Mouse (Mus musculus) midbrain, embryonic 16.5 days (tissue): ENCODE results near the gene Thrb. TPM values are rescaled to one million over a fixed set of nuclear protein-coding genes. Genes with fewer than 3 reads are reported as not detected.

Experiments
- ATAC-seq: fragments of 200-750 bp; cut with Nextera tagmentation; 2 replicates; pipeline ENCODE4 v1.8.0; 2017; ENCODE audit warnings: moderate TSS enrichment
- H3K27ac ChIP-seq: fragments of 300-500 bp; sonication (generic); 2 replicates; pipeline ENCODE4 v1.5.1; 2014; ENCODE audit warnings: mild to moderate bottlenecking, low read length, mixed read lengths
- H3K27me3 ChIP-seq: fragments of 300-500 bp; sonication (generic); 2 replicates; pipeline ENCODE4 v1.6.1; 2014; ENCODE audit warnings: low read depth, low read length, mixed read lengths; ENCODE audit not compliant: control insufficient read depth, insufficient read depth
- H3K36me3 ChIP-seq: fragments of 300-500 bp; sonication (generic); 2 replicates; pipeline ENCODE4 v1.6.1; 2014; ENCODE audit warnings: mild to moderate bottlenecking, low read length, moderate library complexity, mixed read lengths; ENCODE audit not compliant: control insufficient read depth, insufficient read depth
- H3K4me1 ChIP-seq: fragments of 300-500 bp; sonication (generic); 2 replicates; pipeline ENCODE4 v1.6.1; 2014; ENCODE audit warnings: mild to moderate bottlenecking, low read length, mixed read lengths; ENCODE audit not compliant: control insufficient read depth, insufficient read depth
- H3K4me2 ChIP-seq: fragments of 300-500 bp; sonication (generic); 2 replicates; pipeline ENCODE4 v1.6.1; 2014; ENCODE audit warnings: mild to moderate bottlenecking, low read length, mixed read lengths
- H3K4me3 ChIP-seq: fragments of 300-500 bp; sonication (generic); 2 replicates; pipeline ENCODE4 v1.5.1; 2014; ENCODE audit warnings: low read depth, mild to moderate bottlenecking, low read length, moderate library complexity, mixed read lengths
- H3K9ac ChIP-seq: fragments of 300-500 bp; sonication (generic); 2 replicates; pipeline ENCODE4 v1.6.1; 2014; ENCODE audit warnings: low read depth, low read length, mixed read lengths
- H3K9me3 ChIP-seq: fragments of 300-500 bp; sonication (generic); replicated peaks from 2 replicates; pipeline ENCODE4 v1.6.1; 2014; ENCODE audit warnings: mild to moderate bottlenecking, low read length, mixed read lengths; ENCODE audit not compliant: control insufficient read depth, poor library complexity, severe bottlenecking
- WGBS: fragments of 180-500 bp; shearing (Covaris S2); extraction: QIAGEN DNeasy Blood & Tissue Kit; methylation state at CpG from one replicate; pipeline ENCODE4 v1.1.7; 2014; 5-methylcytosine and 5-hydroxymethylcytosine counted together
- polyA plus RNA-seq: library from polyadenylated mRNA; unstranded; fragments of >200 nt; fragmentation: Nextera tagmentation; extraction: Ambion mirVana; gene quantifications from 2 replicates; pipeline ENCODE4 v1.2.1, GENCODE M21; 2015

Thrb gene
- polyA plus RNA-seq, 1 experiment from 2014 or later = 2.9 TPM

DNA sequence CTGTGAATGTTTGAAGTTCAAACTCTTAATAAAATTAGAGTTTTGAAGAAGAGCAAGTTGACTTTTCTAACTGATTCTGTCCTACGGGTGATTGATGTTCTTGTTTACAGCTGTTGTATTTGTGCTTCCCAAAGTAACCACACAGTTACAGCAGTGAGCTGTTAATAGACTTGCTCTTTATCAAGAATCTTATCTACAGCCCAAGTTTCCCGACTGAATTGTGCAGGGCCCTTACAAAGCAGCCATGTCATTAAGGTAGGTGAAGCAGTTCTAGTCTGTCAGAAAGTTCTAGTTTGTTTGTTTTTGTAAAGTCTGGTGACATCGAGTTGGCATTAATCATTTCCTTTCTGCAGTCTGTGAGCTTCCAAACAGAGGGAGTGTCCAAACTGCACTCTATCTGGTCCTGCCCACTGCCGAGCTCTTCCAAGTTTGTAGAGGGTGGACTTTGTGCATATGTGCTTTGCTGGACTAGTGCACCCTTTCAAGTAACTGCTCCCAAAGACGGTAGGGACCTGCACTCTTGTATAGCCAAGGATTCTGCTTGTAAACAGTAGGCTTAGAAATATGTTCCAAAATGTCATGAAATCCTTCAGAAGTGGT, 124.2 kb downstream of the Thrb start:
- no peak overlapping the region for H3K4me3 ChIP-seq

DNA sequence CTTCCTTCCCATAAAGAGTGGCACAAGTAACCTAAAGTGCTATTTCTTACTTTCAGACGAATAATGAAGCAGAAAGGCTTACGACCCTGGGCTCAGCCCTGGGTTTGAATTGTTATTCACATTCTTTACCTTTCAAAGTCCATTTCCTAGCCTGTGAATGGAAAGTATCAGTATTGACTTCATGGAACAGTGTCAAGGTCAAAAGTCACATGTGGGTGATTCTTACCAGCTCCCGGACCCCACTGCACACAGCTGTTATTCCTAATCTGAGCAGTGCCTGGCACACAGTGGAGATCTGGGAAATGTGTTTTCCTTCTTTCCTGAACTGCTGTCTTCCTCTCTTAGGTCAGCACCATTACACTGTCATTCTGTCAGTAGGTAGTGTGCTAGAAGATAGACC, 125.3 kb downstream of the Thrb start:
- Histone ChIP-seq H3K4me2 (no peak overlapping the region), H3K9me3 (no peaks in the 10 kb centered on the region), H3K36me3 (no peaks in the 10 kb centered on the region), H3K27me3 (no peaks in the 10 kb centered on the region), H3K4me1 (no peaks in the 10 kb centered on the region), H3K4me3 (no peak overlapping the region), H3K9ac (no peak overlapping the region), H3K27ac (no peak overlapping the region)
- 54% methylated on average over 3 of the region's 3 CpGs for WGBS
- no peak for ATAC-seq

More for the DNA sequence above, 124.2 kb downstream of the Thrb start:
- H3K27me3 ChIP-seq = no peaks in the 10 kb centered on the region
- no peak overlapping the region for H3K4me2 ChIP-seq
- no peak for ATAC-seq
- no peak overlapping the region for H3K27ac ChIP-seq
- WGBS = 86% methylated on average over 5 of the region's 5 CpGs
- no peaks in the 10 kb centered on the region for H3K36me3 ChIP-seq
- H3K9me3 ChIP-seq = no peaks in the 10 kb centered on the region
- no peaks in the 10 kb centered on the region for H3K4me1 ChIP-seq
- H3K9ac ChIP-seq = no peak overlapping the region

DNA sequence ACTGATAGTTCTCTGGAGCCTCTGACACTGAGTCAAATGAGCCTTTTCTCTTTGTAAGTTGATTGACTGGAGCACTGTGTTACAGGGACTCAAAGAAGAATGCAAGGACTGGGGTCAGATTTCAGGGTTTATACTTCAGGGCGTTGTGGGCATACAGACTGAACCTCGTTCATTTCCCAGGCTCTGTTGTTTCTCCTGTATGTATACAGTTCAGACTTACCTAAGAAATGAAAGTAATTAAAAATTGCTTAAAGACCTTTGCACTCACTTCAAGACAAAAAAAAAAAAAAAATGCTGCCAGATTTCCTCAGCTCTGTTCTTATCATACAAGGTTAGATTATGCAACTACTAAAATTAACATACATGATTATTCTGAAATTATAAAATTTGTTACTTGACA, 126.2 kb downstream of the Thrb start:
- Histone ChIP-seq H3K4me1 (no peaks in the 10 kb centered on the region), H3K9ac (no peak overlapping the region), H3K4me2 (no peak overlapping the region), H3K4me3 (no peak overlapping the region), H3K27ac (no peak overlapping the region), H3K36me3 (no peaks in the 10 kb centered on the region), H3K9me3 (no peaks in the 10 kb centered on the region), H3K27me3 (no peaks in the 10 kb centered on the region)
- ATAC-seq = no peak
- 20% methylated on average over 2 of the region's 2 CpGs for WGBS

DNA sequence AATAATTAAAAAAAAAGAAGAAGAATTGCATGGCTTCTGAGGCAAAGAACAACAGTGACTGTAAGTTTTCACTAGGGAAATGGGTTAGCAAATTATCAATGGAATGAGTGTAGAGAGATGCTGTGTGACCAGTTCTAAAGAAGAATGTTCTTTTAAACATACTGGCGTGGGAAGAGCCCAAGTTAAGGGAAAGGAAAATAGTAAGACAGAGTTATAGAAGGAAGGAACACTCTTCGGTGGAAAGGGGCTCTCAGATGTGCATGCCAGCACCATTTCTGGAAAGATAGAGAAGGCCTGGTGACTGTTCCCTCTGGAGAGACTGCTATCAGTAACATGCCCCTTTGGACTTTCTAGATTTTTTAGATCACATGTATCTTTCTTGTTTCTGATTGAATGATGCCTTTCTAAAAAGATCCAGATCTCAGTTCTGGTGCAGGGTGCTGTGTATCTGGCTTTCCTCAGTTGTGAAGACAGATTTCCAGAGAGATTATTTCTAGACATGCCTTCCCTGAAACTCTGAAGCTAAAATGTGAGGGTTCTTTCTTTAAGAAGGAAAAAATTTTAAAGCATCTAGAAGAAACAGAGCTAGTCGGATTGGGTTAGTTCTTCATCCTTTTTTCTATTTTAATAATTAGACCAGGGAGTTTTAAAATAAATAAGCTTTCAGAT, 144.0 kb downstream of the Thrb start:
- ATAC-seq = no peak
- Histone ChIP-seq H3K9me3 (no peaks in the 10 kb centered on the region), H3K4me2 (no peak overlapping the region), H3K4me3 (no peak overlapping the region), H3K4me1 (no peaks in the 10 kb centered on the region), H3K27me3 (no peaks in the 10 kb centered on the region), H3K9ac (no peak overlapping the region), H3K27ac (no peak overlapping the region), H3K36me3 (no peaks in the 10 kb centered on the region)
- 80% methylated on average over 3 of the region's 3 CpGs for WGBS

DNA sequence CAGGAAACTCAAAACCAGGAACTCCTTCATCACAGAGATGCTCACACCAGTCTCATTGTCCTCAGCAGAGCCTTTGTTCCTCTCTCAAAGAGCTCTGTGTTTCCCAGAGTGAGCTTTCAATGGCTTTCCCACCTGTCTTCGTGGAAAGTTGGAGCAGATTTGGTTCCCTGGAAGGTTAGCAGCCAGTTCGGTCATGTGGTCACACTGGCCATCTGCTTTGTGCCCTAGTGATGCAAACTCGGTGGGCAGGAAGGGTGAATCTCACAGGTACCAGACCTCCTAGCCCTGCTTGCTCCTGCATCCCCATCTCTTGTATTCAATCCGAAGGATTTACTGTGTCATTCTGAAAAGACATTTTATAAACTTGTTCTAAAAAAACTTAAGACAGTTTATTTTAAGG, 151.0 kb downstream of the Thrb start:
- 65% methylated on average over 4 of the region's 4 CpGs for WGBS
- ATAC-seq = no peak
- Histone ChIP-seq H3K9me3 (no peaks in the 10 kb centered on the region), H3K9ac (no peak overlapping the region), H3K4me3 (no peak overlapping the region), H3K27ac (no peak overlapping the region), H3K36me3 (no peaks in the 10 kb centered on the region), H3K27me3 (no peaks in the 10 kb centered on the region), H3K4me2 (no peak overlapping the region), H3K4me1 (no peaks in the 10 kb centered on the region)

DNA sequence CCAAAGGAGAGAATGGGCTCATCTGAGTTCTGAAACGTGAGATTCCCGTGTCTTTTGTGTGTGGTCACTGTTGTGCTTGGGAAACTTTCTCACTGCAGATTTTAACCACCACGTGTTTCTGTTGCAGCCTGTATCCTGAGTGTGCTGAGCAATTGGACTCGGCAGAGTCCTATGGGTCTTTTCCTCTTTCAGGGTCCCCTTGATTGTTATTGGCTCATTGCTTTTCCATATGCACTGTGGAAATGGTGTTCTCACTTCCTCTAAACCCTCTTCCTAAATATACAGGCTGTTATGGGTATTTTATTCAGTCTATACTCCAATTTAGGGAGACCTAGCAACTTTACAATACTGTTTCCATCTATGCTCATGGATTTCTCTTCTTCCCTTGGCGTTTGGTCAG, 152.4 kb downstream of the Thrb start:
- Histone ChIP-seq H3K4me1 (no peaks in the 10 kb centered on the region), H3K9me3 (no peaks in the 10 kb centered on the region), H3K9ac (no peak overlapping the region), H3K27me3 (no peaks in the 10 kb centered on the region), H3K36me3 (no peaks in the 10 kb centered on the region), H3K4me3 (no peak overlapping the region), H3K4me2 (no peak overlapping the region), H3K27ac (no peak overlapping the region)
- WGBS = 87% methylated on average over 5 of the region's 5 CpGs
- no peak for ATAC-seq

DNA sequence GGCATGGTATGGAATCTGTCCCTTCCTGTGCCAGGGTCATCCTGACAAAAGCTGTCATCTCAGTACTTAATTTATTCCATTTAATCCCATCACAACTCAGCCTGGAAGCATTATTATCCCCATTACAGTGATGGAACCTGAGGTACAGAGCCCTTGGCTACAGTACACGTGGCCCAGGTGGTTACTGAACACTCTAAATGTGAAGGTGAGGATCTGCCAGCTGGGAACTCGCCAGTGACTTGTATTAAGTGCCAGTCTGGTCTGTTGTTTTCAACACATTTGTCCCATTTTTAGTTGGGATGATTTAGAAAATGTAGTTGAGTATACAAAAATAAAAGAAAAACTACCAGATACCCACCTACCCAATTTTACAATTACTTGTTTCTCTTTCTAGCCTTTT, 155.0 kb downstream of the Thrb start:
- Histone ChIP-seq H3K27me3 (no peaks in the 10 kb centered on the region), H3K4me3 (no peak overlapping the region), H3K9ac (no peak overlapping the region), H3K4me1 (no peaks in the 10 kb centered on the region), H3K9me3 (no peaks in the 10 kb centered on the region), H3K27ac (no peak overlapping the region), H3K4me2 (no peak overlapping the region), H3K36me3 (no peaks in the 10 kb centered on the region)
- ATAC-seq = no peak
- WGBS = 69% methylated on average over 2 of the region's 2 CpGs

DNA sequence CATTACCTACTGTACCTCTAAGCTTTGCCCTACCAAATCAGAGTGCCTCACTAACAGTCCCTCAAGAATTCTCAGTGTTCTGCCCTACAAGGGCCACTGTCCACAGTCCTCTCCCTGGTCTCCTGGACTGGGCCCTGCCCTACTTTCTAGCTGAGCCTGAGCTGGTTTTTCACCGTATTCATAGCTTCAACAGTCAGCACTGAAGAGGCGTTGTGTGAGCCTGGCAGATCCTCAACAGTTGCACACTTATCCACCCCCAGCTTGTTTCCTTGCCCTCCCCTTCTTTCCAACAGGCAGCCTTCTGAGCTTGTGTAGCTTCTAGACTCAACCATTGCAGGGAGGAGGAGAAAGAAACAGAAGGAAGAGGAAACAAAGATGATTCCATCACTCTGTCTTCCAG, 158.0 kb downstream of the Thrb start:
- H3K36me3 ChIP-seq = no peaks in the 10 kb centered on the region
- no peak overlapping the region for H3K4me2 ChIP-seq
- no peak for ATAC-seq
- no peaks in the 10 kb centered on the region for H3K9me3 ChIP-seq
- 90% methylated on average over 2 of the region's 2 CpGs for WGBS
- H3K4me1 ChIP-seq = no peaks in the 10 kb centered on the region
- H3K9ac ChIP-seq = no peak overlapping the region
- no peak overlapping the region for H3K27ac ChIP-seq
- no peak overlapping the region for H3K4me3 ChIP-seq
- no peaks in the 10 kb centered on the region for H3K27me3 ChIP-seq

DNA sequence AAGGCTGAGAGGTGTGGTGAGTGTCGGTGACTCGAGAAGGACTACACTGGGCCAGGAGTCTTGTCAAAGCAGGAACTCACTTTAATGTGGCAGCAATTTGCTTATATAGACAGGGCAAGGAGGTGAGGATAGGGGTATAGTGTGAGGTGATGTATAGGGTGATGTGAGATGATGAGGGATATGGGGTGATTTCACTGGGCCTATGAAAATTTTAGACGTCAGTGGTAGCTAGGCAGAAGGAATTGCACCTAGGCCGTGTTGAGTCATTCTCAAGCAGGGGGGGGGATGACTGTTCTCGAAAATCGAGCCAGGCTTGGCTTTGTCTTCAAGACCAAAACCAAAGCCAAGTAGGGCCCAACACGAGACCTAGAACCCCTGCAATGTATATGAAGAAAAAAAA, 162.7 kb downstream of the Thrb start:
- no peak overlapping the region for H3K9ac ChIP-seq
- no peak for ATAC-seq
- no peaks in the 10 kb centered on the region for H3K36me3 ChIP-seq
- H3K9me3 ChIP-seq = no peaks in the 10 kb centered on the region
- 88% methylated on average over 7 of the region's 7 CpGs for WGBS
- H3K4me2 ChIP-seq = no peak overlapping the region
- H3K27me3 ChIP-seq = no peaks in the 10 kb centered on the region
- H3K27ac ChIP-seq = no peak overlapping the region
- H3K4me3 ChIP-seq = no peak overlapping the region
- no peaks in the 10 kb centered on the region for H3K4me1 ChIP-seq
